Mouse (Mus musculus) testis, adult 2 months (tissue): Measurements from ENCODE around the gene Prps2.

Experiments
- CTCF ChIP-seq: fragments of 200-500 bp; IDR thresholded peaks from 2 replicates; pipeline ENCODE4 v1.5.1; 2012; ENCODE audit warnings: low read depth, mild to moderate bottlenecking, inconsistent platforms, low read length, moderate library complexity; ENCODE audit not compliant: control insufficient read depth, insufficient read depth, insufficient replicate concordance
- POLR2A ChIP-seq: fragments of 200-500 bp; IDR thresholded peaks from 2 replicates; pipeline ENCODE4 v1.6.1; 2012; ENCODE audit warnings: low read depth, mild to moderate bottlenecking, inconsistent platforms, low read length, moderate library complexity; ENCODE audit not compliant: control insufficient read depth

- TF ChIP-seq CTCF = no peak
- no peak for TF ChIP-seq POLR2A
These were observed 38.2 kb downstream of the Prps2 start for GRCm38 (mm10) chrX:167344356-167344755.
